Mouse (Mus musculus) thymus, adult 2 months (tissue): ENCODE results near the gene Edf1.

Experiments used
- CTCF ChIP-seq: fragments of 200-500 bp; IDR thresholded peaks from 2 replicates; pipeline ENCODE4 v1.5.1; 2012; ENCODE audit warnings: mild to moderate bottlenecking, control low read depth, low read length, moderate library complexity, borderline replicate concordance; ENCODE audit not compliant: control insufficient read depth, poor library complexity, insufficient read depth; ENCODE audit errors: extremely low read depth
- POLR2A ChIP-seq: fragments of 200-500 bp; IDR thresholded peaks from 2 replicates; pipeline ENCODE4 v1.6.1; 2012; ENCODE audit warnings: mild to moderate bottlenecking, low read length, control low read depth, moderate library complexity; ENCODE audit not compliant: control insufficient read depth, poor library complexity, insufficient read depth; ENCODE audit errors: extremely low read depth

GRCm38 (mm10) chr2:25533707-25534106, 23.9 kb upstream of the Edf1 start:
- TF ChIP-seq CTCF, result no peak
- TF ChIP-seq POLR2A, result no peak
